Mouse (Mus musculus) liver, adult 2 months (tissue): ENCODE data around the gene Tll1.

Experiments
- CTCF ChIP-seq: fragments of 200-500 bp; IDR thresholded peaks from 2 replicates; pipeline ENCODE4 v1.5.1; 2011; ENCODE audit warnings: low read depth, low read length, control low read depth
- POLR2A ChIP-seq: fragments of 200-500 bp; IDR thresholded peaks from 2 replicates; pipeline ENCODE4 v1.6.1; 2011; ENCODE audit warnings: low read length, control low read depth; ENCODE audit not compliant: insufficient read depth; ENCODE audit errors: extremely low read depth

GRCm38 (mm10) chr8:64030081-64030480, 176.0 kb downstream of the Tll1 start:
- no peak for TF ChIP-seq POLR2A
- TF ChIP-seq CTCF, result no peak
